Mouse (Mus musculus) G1E (cell line): ENCODE measurements around the gene Mllt3. TPM values are rescaled to one million over a fixed set of nuclear protein-coding genes. Genes with fewer than 3 reads are reported as not detected.

ENCODE experiments used
- ATAC-seq: 2 replicates; pipeline ENCODE4 v1.8.0; 2016; ENCODE audit warnings: mild to moderate bottlenecking; ENCODE audit not compliant: insufficient number of reproducible peaks, poor library complexity, low FRiP score, severe bottlenecking; ENCODE audit errors: extremely low read depth
- DNase-seq: peaks from one replicate; pipeline ENCODE4 v3.0.0; 2012; ENCODE audit warnings: low spot score
- H3K27me3 ChIP-seq: 2 replicates; pipeline ENCODE4 v1.6.1; 2012; ENCODE audit warnings: mild to moderate bottlenecking, low read length, inconsistent platforms; ENCODE audit not compliant: insufficient read depth
- H3K36me3 ChIP-seq: replicated peaks from 2 replicates; pipeline ENCODE3; 2012; ENCODE audit warnings: mild to moderate bottlenecking, inconsistent platforms
- H3K4me1 ChIP-seq: 2 replicates; pipeline ENCODE4 v1.6.1; 2012; ENCODE audit warnings: low read depth, low read length, inconsistent platforms, mixed read lengths; ENCODE audit not compliant: insufficient read depth
- H3K4me3 ChIP-seq: 2 replicates; pipeline ENCODE4 v1.5.1; 2012; ENCODE audit warnings: low read depth, mild to moderate bottlenecking, inconsistent platforms, low read length, moderate library complexity, mixed read lengths
- H3K9me3 ChIP-seq: replicated peaks from 2 replicates; pipeline ENCODE4 v1.6.1; 2012; ENCODE audit warnings: inconsistent platforms
- CTCF ChIP-seq: IDR thresholded peaks from 2 replicates; pipeline ENCODE4 v1.5.1; 2012; ENCODE audit warnings: low read depth, low read length, inconsistent platforms, mixed read lengths
- GATA1 ChIP-seq: IDR thresholded peaks from 2 replicates; pipeline ENCODE4 v1.6.1; 2012; ENCODE audit warnings: borderline replicate concordance, low read length, inconsistent platforms, mixed read lengths
- GATA2 ChIP-seq: IDR thresholded peaks from 2 replicates; pipeline ENCODE4 v1.6.1; 2012; ENCODE audit warnings: low read depth, low read length, inconsistent platforms, borderline replicate concordance
- POLR2AphosphoS5 ChIP-seq: IDR thresholded peaks from 2 replicates; pipeline ENCODE4 v1.6.1; 2012; ENCODE audit warnings: low read depth, low read length, inconsistent platforms; ENCODE audit not compliant: insufficient replicate concordance
- TAL1 ChIP-seq: conservative IDR thresholded peaks from 2 replicates; pipeline ENCODE4 v1.6.1; 2012; ENCODE audit warnings: low read depth, low read length, inconsistent platforms, mixed read lengths
- polyA plus RNA-seq: library from polyadenylated mRNA; stranded (reverse); fragments of >175 nt; gene quantifications from 2 replicates; pipeline ENCODE4 v1.2.3, GENCODE M21; 2012
- total RNA-seq, 2 experiments: library from RNA; stranded (forward) in 1 of 2; stranded (reverse) in 1 of 2; fragments of 200-1000 nt in 1 of 2; fragments of >200 nt in 1 of 2; fragmentation: Nextera tagmentation in 1 of 2; gene quantifications; 2 replicates each; pipeline ENCODE4 v1.2.3; 2014 to 2017

Gene Mllt3
- total and polyA plus RNA-seq, 3 experiments = 10.6 to 123 (median 97.8) TPM

- no peak for TF ChIP-seq CTCF
- no peak for TF ChIP-seq GATA2
- TF ChIP-seq TAL1 = no peak
- TF ChIP-seq GATA1 = no peak
- no peak for TF ChIP-seq POLR2AphosphoS5
- ATAC-seq (no peak), DNase-seq (no peak)
- H3K36me3 ChIP-seq = peaks cover 2% of the 10 kb centered on the region
- H3K27me3 ChIP-seq = no peaks in the 10 kb centered on the region
- H3K4me1 ChIP-seq = peaks cover 5% of the 10 kb centered on the region; the same call in 1 of the 2 replicates
- no peaks in the 10 kb centered on the region for H3K9me3 ChIP-seq
- no peak overlapping the region for H3K4me3 ChIP-seq
These were observed 88.8 kb downstream of the Mllt3 start for GRCm38 (mm10) chr4:87944320-87944719.

- Histone ChIP-seq H3K36me3 (peaks cover 2% of the 10 kb centered on the region), H3K4me1 (peaks cover 5% of the 10 kb centered on the region; the same call in 1 of the 2 replicates), H3K27me3 (no peaks in the 10 kb centered on the region), H3K9me3 (no peaks in the 10 kb centered on the region), H3K4me3 (no peak overlapping the region)
- DNase-seq (no peak), ATAC-seq (no peak)
- TF ChIP-seq CTCF = no peak
- TF ChIP-seq TAL1 = no peak
- no peak for TF ChIP-seq POLR2AphosphoS5
- no peak for TF ChIP-seq GATA1
- no peak for TF ChIP-seq GATA2
These were observed 90.2 kb downstream of the Mllt3 start for GRCm38 (mm10) chr4:87942921-87943403.

- ATAC-seq (no peak), DNase-seq (no peak)
- Histone ChIP-seq H3K36me3 (peaks cover 2% of the 10 kb centered on the region), H3K27me3 (no peaks in the 10 kb centered on the region), H3K4me1 (no peaks in the 10 kb centered on the region; the same call in none of the 2 replicates), H3K9me3 (no peaks in the 10 kb centered on the region), H3K4me3 (no peak overlapping the region)
- TF ChIP-seq CTCF (no peak), TAL1 (no peak), GATA1 (no peak), GATA2 (no peak), POLR2AphosphoS5 (no peak)
These were observed 93.5 kb downstream of the Mllt3 start for GRCm38 (mm10) chr4:87939474-87940154.

DNA sequence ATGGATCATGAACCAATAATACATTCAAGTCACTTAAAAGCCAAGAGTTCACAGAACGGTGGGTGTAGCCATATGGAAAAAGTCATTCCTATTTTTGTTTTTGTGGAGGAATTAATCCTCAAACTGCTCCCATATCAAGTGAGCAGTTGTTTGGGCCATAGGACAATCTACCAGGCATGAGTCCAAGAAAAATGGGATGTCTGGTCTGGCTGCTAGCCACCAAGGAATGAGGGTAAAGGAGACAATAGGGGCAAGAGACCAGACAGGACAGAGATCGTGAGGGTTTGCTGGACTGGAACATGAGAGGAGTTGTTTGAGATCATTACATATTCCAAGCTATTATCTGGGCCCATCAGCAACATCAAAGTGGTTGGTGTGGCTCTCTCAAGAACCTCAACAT is 96.8 kb downstream of the Mllt3 start:
- Histone ChIP-seq H3K4me1 (peaks cover 14% of the 10 kb centered on the region), H3K27me3 (no peaks in the 10 kb centered on the region), H3K4me3 (no peak overlapping the region), H3K9me3 (no peaks in the 10 kb centered on the region), H3K36me3 (no peaks in the 10 kb centered on the region)
- TF ChIP-seq GATA2 (no peak), GATA1 (no peak), CTCF (no peak), POLR2AphosphoS5 (no peak), TAL1 (no peak)
- ATAC-seq (no peak), DNase-seq (no peak)

DNA sequence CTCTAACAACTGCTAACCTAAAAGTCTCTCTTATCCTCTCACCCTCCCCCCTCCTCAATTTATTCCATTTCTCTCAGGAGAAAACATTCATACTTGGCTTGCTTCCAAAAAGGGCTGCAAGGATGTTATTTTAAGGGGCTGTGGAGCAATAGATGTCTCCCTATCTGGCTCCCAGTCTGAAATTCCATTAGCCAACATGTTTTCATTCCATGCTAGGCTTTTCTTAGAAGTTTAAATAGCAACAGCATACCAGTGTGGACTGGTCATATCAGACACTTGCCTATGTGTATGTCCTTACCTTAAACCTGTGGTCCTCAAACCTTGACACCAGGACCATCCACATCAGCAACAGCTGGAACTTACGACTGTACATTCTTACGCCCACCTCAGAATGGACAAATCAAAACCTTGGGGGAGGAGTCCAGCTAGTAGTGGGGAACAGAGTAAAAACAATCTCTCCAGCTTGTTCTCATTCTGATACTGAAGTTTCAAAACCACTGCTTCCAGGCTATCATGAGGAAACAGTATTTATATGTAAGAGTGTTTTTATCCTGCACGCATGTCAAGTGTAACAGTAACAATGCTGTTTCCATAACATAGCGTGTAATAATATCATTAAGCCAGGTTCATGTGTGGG is 99.3 kb downstream of the Mllt3 start:
- no peaks in the 10 kb centered on the region for H3K9me3 ChIP-seq
- H3K4me3 ChIP-seq = no peak overlapping the region
- peaks cover 28% of the 10 kb centered on the region for H3K4me1 ChIP-seq
- TF ChIP-seq TAL1 (no peak), CTCF (no peak), GATA2 (no peak), GATA1 (no peak), POLR2AphosphoS5 (no peak)
- ATAC-seq (no peak), DNase-seq (no peak)
- no peaks in the 10 kb centered on the region for H3K36me3 ChIP-seq
- no peaks in the 10 kb centered on the region for H3K27me3 ChIP-seq
